Mouse (Mus musculus): ENCODE results near the gene Gm2022.
"Not testable (repeated sequence)": the region's sequence is repeated elsewhere in the genome, so short reads cannot be mapped to it uniquely, and the experiment has no call there.

Gene Gm2022

DNA sequence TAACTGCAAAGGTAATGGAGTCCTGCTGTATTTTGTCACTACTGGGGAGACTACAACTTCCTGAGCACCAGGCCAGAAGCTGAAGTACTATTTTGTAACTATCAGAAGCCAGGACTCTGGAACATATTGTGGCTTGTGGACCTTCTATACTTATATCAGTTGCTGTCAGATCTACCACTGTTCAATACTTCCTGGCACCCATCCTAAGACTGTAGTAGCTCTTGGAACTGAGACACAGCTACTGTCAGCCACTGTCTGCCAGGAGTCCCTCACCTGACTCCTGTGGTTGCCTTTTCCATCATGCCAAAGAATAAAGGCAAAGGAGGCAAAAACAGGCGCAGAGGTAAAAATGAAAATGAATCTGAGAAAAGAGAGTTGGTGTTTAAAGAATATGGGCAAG, at the start of gene Gm2022:
Gene Gm2022, plus strand, starts transcription at position 301 of the 400 bp plus-strand sequence.
- not testable (repeated sequence) for DNase-seq (ENCODE audit: low read depth)

DNA sequence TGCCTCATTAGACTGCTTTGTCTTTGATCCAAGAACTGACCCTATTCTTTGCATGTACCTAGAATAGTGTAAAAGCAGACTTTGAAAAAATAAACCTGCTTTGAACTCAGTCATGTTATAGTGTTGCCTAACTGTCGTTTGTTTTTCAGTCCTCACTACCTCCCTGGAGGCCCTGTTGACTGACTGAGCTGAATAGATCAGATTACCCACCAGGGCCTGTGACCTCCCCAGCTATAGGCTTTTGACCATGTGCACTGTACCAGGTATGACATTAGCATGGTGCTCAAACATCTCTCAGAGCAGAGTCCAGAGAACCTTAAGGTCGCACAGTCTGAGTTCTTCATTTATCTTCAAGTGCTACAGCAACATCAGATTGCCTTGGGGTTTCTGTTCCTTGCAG, 44.5 kb upstream of the Gm2022 start:
- not testable (repeated sequence) for DNase-seq (ENCODE audit: low read depth)

DNA sequence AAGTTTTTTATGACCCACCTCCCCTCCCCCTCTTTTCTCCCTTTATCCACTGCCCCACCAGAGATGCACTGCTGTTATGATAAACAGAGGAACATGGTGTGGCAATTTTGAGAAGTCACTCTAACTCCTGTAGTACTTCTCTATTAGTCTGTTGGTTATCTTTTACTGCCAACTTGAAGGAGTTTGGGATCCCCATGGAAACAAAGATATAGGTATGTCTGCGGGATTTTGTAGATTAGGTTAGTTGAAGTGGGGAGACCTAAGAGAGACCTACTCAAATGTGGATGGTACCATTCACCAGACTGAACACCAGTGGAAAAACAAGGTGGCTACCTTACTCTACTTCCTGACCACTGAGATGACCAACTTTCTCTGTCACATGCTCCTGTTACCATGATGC, 39.1 kb upstream of the Gm2022 start:
- DNase-seq (ENCODE audit: low read depth), result not testable (repeated sequence)

DNA sequence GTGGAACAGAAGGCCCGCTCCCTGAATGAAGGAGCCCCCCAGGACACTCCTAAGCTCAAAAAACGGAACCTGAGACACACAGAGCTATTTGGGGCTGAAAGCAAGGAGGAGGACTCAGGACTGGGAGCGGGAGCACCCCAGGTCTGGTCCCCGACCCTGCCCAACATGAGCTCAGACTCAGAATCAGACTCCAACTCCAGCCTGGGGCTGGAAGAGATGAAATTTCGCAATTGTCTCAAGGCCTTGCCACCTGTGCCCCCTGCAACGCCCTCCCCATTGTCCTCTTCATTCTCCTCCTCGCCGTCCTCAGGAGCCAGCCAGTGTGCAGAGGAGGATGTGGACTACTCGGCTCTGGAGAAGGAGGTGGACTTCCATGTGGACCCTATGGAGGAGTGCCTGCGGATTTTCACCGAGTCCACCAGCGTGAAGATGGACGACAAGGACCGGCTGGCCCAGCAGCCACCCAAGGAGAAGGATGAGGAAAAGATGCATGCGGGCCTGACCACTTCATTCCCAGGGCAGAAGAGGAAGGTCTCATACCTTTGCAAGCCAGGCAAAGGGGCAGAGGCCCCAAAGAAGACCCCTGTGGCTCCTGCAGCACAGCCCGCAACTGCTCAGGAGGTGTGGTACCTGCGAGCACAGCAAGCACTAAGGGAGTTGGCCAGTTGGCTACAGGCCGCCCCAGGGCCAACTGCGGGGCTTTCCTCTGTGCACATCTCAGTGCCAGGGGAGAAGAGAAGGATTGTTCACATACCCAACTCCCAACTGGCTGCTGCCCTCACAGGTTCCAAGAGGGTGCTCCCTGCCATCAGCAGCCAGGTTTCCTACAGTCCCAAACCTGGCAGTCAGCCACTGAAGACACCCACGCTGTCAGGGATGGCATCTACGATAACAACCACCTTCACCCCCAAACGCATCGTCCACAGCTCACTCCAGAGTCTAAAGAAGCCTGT, 33.2 kb upstream of the Gm2022 start:
- not testable (repeated sequence) for DNase-seq (ENCODE audit: low read depth)

DNA sequence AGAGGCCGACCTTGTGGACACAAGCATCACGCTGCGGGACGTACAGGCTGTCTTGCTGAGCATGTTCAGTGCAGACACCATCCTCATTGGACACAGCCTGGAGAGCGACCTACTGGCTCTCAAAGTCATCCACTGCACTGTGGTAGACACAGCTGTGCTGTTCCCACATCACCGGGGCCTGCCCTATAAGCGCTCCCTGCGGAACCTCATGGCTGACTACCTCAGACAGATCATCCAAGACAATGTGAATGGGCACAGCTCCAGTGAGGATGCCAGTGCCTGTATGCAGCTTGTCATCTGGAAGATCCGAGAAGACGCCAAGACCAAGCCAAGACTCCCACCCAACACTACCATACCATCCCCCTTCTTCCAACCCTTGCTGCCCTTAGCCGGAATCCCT, 31.5 kb upstream of the Gm2022 start:
- DNase-seq (ENCODE audit: low read depth), result not testable (repeated sequence)

DNA sequence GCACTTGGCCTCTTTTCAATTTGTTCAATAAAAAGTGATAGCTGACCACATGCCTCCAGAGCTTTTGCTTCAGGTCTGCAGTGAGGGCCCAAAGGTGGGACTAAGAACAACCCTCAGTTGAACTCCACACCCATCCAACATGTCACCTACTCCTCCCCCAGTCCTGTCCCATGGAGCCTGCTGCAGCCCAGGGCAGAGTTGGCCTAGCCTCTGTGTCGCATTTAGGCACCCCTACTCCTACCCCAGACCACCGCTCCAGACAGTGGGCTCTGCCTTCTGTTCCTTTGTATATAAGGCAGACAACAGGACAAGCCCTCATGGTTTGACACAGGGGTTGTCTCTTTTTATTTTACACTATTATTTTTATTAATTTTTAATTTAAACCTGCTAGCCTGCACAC, 31.1 kb upstream of the Gm2022 start:
- not testable (repeated sequence) for DNase-seq (ENCODE audit: low read depth)

DNA sequence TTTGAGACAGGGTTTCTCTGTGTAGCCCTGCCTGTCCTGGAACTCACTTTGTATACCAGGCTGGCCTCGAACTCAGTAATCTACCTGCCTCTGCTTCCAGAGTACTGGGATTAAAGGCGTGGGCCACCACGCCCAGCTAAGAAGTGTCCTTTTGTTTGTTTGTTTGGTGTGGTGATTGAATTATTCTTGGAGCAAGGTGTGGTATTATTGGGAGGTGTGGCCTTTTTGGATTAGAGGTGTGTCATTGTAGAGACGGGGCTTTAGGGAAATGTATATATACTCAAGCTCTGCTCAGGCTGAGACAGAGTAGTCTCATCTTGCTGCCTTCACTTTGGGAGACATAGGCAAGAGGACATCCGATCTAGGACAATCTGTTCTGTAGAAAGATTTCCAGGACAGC, 21.4 kb upstream of the Gm2022 start, which contains the start of gene Gm2016:
Gene Gm2016, plus strand, starts transcription at position 301 of the 400 bp plus-strand sequence.
- not testable (repeated sequence) for DNase-seq (ENCODE audit: low read depth)

DNA sequence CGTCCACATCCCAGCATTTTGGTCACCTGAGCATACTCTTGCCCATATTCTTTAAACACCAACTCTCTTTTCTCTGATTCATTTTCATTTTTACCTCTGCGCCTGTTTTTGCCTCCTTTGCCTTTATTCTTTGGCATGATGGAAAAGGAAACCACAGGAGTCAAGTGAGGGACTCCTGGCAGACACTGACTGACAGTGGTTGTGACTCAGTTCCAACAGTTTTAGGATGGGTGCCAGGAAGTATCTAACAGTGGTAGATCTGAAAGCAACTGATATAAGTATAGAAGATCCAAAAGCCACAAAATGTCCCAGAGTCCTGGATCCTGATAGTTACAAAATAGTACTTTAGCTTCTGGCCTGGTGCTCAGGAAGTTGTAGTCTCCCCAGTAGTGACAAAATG, 24.6 kb downstream of the Gm2022 start, which contains the start of gene Gm2035:
Gene Gm2035, minus strand, starts transcription at position 137 of the 400 bp plus-strand sequence.
- DNase-seq (ENCODE audit: low read depth), result not testable (repeated sequence)

Measured in fibroblast of lung, adult 2 months (primary cell).